Mouse (Mus musculus): ENCODE data around the gene 2210408I21Rik.
A peak's percentile ranks its signal among the peaks of the same experiment; 100 is the strongest.
"Not testable (repeated sequence)": the region's sequence is repeated elsewhere in the genome, so short reads cannot be mapped to it uniquely, and the experiment has no call there.

The 2210408I21Rik gene

DNA sequence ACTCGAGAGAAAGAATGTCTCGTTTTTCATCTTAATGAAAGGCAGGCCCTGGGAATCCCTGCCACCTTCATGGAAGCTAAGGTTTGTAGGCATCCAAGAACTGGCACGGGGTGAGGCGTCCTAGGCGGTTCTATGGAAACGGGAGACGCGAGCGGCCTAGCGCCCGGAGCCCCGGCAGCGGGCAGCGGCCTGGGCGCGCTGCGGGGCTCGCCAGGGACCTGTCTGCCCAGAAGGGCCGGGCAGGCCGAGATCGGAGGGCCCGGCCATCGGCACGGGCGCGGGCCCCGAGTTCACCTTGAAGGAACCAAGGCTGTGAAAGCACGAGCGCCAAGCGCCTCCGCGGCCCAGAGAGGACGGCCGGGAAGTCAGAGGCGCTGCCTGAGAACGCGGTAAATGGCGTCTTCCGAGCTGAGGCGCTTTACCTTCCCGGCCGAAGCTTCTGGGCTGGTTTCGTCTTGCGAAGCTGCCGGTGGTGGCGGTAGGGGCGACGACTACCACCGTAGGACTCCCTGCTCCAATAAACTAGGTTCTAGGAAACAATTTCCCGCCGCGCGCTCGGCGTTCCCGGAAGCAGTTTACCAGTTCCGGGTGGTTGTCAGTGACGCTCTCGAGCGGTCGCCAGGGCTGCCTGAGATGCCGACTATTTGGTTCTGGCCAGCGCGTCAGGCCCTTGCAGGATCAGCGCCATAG is at the start of gene 2210408I21Rik, which contains the start of gene Slf1:
Gene 2210408I21Rik, plus strand, starts transcription at position 610 of the 690 bp plus-strand sequence.
Gene Slf1, minus strand, starts transcription at position 543 of the 690 bp plus-strand sequence.
- peak; percentile 90 to 93 for DNase-seq (ENCODE audit: low spot score in 2 of 2)

DNA sequence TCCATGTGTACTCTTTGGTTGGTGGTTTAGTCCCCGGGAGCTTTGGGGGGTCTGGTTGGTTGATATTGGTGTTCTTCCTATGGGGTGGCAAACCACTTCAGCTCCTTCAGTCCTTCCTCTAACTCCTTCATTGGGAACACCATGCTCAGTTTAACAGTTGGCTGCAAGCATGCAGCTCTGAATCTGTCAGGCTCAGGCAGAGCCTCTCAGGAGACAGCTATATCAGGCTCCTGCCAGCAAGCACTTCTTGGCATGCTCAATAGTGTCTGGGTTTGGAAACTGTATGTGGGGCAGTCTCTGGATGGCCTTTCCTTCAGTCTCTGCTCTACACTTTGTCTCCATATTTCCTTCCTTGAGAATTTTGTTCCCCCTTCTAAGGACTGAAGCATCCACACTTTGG is 42.5 kb upstream of the 2210408I21Rik start:
- DNase-seq (ENCODE audit: low spot score in 2 of 2) = not testable (repeated sequence)

DNA sequence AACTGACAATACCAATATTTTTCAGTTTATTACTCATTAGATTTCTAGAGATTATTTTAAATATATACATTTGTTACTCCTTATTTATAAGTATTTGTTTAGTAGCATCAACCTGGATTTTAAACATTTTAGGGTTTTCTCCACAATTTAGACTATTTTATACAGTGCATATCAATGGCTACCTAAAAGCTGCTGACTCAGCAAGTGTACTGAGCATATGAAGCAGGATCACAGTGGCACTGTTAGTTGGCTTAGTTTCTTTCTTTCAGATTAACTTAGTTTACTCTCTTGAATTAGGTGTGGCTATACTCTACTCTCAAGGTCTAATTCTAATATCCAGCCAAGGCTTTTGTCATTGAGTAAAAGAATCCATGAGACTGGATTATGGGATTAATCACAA is 27.6 kb upstream of the 2210408I21Rik start:
- no peak for DNase-seq (ENCODE audit: low spot score in 2 of 2)

DNA sequence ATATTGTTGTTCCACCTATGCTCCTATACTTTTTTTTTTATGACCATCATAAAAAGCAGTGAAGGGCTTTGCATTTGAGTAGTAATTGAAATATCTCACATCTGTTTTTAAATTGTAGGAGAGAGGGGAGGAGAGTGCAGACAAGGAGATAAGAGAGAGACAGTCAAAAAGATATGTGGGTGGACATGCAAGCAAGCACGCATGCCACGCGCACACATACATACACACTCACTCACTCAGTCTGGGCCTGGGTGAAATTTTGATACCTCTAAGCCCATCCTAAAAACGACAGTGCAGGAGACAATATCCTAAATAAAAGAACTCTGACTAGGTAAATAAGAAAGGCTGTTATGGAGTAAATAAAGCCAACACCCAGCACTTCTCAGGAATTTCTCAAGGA is 16.6 kb upstream of the 2210408I21Rik start:
- no peak for DNase-seq (ENCODE audit: low spot score in 2 of 2)

DNA sequence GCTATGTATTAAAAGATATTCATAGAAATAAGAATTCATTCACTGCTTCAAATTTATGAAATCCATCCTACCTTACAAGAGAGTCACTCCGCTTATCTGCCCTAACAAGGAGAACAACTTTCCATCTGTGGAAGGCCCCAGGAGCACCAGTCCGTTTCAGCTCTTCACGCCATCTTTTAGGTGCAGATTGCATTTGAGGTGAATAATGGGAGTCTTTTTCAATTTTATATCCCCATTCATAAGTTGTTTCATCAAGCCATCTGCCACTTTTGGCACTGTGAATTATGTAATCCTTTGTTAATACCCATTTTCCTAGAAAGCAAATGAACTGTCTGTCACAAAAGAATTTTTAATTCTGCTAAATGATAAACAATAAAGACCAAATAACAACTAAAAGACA is 10.2 kb upstream of the 2210408I21Rik start:
- DNase-seq (ENCODE audit: low spot score in 2 of 2) = no peak

DNA sequence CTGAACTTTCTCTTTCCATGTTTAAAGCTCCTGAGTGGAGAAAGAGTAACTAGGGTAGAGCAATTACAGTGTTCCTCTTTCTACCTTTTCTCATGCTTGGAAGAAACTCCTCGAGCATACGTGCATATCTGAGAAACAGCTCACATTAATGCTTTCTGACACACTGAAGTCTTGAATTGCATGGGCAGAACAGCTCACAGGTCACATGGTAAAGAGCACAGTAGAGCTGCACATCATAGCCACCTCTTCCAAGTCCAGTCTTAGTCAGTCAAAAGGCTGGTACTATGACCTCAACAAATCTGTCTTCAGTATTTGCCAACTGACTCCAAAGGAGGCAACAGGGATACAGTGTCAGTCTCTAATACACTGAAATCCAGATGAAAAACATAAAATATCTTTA is 7.1 kb upstream of the 2210408I21Rik start:
- DNase-seq (ENCODE audit: low spot score in 2 of 2) = no peak

DNA sequence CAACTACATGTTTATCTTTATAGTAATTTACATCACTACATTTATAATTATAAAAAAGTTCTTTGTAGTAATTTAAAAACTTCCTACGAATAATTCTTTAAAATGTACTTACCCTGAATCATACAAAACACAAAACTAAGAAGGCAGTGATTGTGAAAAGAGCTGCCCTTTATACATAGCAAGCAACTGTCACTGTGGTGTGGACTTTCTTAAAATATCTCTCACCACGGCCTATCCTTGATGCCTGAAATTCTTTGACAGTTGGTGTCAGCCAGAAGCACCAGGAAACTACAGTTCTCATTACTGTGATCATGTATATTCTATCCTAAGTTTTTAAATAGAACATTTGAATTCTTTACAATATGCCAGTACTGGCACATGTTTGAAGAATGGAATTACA is 4.2 kb upstream of the 2210408I21Rik start:
- DNase-seq (ENCODE audit: low spot score in 2 of 2) = no peak

DNA sequence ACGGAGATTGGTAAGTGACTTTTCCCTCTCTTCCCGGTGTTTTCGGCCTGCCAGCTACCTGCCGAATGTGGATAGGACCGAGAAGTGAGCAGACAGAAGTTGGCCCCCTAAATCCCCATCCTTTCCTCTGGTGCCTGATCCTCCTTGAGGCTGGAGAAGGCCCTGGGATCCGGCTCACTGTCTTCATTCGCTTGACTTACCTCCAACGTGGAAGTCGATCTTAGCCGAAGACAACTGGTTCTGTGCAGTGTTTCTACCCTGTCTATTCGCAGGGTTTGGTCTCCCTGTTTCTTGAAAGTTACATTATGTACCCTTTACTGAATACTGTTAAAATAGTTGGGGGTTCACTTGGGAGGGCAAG is 261 bp downstream of the 2210408I21Rik start:
- DNase-seq (ENCODE audit: low spot score in 2 of 2) = no peak

DNA sequence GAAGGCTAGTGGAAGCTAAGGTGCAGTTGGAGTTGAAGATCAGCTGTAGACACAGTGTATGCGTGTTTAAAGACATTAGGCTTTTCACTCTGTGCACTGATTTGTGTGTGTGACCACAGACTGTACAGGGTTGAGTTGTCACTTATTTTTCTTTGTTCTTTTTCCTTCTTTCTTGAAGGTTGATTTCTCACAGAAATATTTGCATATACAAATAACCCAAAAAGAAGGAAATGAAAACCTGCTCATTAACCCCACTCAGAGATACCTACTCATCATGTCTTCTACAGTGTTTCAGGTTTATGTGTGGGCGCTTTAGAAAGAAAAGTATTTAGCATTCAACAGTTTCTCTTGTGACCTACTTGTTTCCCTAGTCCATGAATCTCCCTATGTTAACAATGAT is 5.5 kb downstream of the 2210408I21Rik start:
- DNase-seq (ENCODE audit: low spot score in 2 of 2) = no peak

DNA sequence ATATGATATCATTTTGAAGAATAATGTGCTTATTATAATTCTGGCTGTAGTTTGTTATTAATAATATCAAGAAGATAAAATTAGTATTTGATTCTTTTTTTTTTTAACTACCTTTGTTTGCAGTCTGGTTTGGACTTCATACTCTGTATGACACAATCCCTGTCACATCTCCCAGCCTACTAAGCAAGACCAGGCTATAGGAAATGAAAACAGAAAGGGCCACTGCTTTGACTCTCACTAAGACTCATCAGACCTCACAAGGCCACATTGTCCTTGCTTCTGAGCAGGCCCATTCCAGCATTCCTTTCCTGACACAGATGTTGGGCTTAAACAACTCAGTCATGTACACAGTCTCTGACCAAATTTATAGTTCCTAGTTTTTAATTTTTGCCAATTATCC is 42.6 kb downstream of the 2210408I21Rik start:
- DNase-seq (ENCODE audit: low spot score in 2 of 2) = no peak

DNA sequence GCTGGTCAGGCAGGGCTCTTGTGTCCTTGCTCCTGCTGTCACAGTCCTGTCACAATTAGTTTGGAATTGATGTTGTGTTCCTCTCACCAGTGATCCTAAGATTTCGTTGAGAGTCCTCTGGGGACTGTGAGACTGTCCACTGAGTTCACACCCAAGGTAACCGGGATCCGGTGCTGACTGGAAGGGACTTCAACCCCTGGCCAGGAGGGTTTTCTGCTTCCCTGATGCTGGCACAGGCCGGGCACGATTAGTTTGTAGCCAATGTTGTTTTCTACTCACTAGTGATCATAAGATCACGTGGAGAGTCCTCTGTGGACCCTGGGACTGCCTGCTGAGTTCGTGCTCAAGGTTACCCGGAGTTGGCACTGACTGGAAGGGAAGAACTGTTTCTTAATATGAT is 55.3 kb downstream of the 2210408I21Rik start:
- no peak for DNase-seq (ENCODE audit: low spot score in 2 of 2)

DNA sequence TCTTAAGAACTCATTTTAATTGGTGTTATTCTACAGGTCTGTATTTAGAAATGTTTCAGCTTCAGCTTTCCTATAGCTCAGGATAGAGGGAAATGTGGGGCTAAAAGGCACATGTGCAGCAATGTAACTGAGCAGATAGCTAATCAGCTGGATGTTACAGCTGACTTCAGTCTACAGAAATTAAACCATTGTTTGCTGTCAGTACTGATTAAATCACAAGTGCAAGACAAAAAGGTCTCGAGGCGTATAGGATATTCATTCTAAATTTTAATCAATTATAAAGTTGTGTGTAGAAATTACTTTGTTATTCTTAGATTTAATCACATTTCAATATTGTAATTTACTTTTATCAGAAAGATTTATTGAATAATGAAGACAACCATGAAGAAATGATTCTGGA is 56.9 kb downstream of the 2210408I21Rik start:
- no peak for DNase-seq (ENCODE audit: low spot score in 2 of 2)

DNA sequence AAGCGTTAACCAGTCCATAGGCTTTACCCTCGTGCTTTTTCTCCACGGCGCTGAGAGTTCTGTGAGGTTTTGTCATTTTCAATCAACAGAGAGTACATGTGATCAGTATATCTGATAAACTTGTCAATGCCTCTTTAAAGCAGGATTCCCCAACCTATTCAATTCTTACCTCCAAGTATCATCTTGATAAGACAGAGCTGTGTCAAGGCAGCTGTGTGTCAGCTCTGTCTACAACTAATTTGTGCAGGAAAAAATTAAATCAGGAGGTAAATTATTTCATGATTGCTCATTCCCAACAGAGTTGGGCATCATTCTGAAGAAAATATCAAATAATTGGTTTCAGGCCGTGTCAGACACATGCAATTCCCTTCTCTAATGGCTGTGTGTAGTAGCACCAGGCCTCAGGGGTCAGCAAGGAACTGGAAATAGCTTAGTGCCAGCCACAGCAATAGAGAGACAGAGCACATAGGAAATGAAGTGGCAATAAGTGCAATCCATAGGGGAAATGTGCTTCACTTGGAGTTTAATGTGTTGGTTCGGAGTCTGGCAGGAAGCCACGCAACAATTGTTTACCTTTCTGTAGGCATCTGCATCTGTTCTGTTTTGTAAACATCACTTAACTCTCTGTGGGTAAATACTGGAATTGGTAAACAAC is 73.6 kb downstream of the 2210408I21Rik start:
- DNase-seq (ENCODE audit: low spot score in 2 of 2) = no peak

DNA sequence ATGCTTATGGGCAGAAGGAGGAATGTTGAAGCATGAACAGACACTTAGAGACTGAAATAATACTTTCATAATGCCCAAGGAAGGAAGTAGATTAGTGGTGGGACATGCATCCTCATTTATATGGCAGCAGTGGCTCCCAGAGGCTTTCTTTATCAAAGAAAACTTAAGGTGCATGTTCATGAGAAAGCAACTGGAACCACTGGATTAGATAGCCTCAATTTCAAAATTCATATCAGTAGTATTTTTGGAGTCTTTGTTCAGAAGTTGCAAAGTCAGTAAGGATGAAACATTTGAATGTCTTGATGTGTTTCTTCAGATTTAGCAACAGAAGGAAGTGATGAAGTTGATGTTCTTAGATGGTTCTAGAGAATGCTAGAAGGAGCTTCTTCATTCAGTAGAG is 77.9 kb downstream of the 2210408I21Rik start:
- no peak for DNase-seq (ENCODE audit: low spot score in 2 of 2)

DNA sequence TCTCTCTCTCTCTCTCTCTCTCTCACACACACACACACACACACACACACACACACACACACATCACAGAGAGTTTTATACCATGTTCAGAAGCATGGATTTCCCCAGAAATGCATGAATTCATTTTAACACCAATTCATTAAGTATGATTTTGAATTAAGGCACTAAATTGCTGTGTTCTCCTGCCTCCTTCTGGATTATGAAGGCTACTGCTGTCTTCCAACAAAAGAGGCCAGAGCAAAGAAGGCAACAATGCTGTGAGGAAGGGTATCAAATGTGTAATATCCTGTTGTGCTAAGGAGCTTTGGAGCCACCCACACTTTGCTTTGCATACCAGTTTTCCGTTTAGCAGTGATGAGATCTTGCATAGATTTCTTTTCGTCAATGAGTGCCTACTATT is 80.1 kb downstream of the 2210408I21Rik start:
- DNase-seq (ENCODE audit: low spot score in 2 of 2) = no peak

DNA sequence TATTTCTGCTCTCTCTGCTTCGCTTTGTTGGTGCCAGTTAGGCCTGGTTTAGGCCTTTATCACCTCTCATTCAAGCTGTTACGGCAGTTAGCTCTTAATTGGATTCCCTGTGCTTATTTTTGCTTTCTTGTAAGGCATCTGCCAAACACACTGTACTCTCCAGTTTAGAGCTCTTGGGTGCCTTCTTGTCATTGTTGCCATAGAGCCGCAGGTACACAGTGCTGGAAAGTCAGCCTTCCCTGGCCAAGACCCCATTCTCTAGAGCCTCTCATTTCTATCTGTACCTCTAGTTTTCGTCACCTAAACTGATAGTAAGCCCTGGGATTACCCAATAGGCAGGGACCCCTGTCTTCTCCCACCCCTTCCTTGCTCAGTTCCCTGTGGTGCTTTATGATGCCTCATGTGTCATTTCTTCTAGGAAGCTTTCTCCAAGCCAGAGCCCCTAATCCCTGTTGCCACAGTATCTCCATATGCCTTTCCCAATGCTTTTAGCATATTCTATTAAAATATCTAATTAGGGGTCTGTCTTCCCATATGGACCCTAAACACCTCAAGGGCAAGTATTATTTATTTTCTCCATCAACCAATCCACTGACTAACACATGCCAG is 82.4 kb downstream of the 2210408I21Rik start:
- no peak for DNase-seq (ENCODE audit: low spot score in 2 of 2)

DNA sequence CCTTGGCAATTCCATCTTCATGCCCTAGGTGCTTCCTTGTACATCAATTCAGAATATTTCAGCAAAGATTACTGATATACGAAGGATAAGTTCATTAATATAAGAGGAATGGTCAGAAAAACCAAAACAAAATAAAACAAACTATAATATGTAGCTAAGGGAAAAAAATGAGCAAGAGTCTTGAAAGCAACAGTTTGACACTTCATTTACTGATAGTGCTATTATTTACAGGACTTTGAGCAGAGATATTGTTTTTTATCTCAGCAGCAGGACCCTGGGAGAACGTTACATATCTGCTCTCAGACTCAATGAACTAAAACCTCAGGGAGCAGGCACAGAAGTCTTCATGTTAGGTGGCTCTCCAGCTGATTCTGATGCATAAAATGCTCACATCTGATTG is 85.7 kb downstream of the 2210408I21Rik start:
- no peak for DNase-seq (ENCODE audit: low spot score in 2 of 2)

DNA sequence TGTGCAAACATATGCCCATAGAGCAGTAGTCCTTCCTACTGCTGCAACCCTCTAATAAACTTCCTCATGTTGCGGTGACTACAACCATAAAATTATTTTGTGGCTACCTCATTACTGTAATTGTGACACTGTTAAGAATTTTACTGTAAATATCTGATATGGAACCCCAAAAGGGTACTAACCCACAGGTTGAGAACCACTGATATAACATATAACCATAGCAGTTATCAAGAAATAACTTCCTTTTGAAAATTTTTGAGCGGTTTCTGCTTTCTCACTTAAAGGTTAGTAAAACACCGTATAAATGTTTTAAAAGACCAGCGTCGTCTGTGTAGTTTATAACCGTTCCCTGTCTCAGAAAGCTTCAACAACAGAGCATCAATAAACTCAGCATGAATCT is 121.2 kb downstream of the 2210408I21Rik start:
- DNase-seq (ENCODE audit: low spot score in 2 of 2) = no peak

DNA sequence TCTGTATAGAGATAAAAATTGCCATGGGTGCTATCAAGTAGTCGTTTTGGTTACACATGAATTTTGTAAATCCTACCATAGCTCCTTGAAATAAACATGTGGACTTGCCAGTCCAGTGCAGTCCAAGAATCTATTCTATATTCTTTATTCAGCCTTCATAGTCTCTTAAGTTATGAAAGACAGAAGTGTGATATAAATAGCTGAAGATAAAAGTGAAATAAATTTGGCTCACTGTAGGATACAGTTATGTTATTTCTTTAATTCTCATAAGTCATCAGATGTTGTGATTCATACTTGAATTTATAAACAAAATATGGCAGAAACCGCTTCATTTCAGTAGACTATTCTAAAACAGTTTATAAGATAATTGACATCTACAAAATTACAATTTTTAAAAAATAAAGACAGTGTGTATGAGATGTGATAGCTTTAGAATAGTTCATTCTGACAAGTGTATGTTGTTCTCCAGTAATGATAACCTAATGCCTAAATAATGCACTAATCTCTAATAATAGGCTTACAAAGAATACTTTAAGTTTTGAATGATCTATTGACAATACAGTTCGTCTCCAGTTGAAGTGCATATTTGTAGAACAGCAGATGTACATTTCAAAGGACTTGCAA is 127.5 kb downstream of the 2210408I21Rik start:
- DNase-seq (ENCODE audit: low spot score in 2 of 2) = no peak

DNA sequence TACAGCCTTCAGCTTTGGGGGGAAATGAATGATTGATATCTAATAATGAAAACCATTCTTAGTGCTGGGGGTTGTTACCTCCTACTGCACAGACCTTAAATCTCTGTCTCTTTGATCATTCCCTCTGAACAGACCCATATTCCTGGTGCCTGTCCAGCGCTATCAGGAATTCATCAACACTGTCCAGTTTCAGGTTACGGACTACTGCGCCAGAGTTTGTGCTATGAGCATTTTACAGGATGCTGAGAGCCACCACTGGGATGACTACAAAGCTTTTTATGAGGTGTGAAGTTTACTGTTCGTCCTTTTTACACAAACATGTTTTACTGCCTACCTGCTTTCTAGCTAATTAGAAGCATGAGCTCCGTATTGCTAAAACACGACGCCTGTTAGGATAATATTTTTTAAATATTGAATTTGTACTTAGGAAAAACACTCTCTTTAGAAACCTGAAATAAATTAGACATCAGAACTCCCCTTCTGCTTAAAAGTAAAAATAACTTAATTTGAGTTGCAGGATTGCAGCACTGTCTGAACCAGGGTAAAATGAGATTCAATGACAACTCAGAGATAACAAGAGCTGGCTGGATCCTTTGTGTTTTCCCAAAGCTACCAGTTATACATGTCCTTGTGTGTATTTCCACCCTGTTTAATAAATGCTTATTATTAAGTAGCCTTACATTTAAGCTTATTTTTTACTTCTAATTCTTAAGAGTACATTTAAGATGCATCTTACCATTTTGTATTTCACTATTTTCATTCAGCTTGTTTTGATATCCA is 128.2 kb downstream of the 2210408I21Rik start:
- no peak for DNase-seq (ENCODE audit: low spot score in 2 of 2)

DNA sequence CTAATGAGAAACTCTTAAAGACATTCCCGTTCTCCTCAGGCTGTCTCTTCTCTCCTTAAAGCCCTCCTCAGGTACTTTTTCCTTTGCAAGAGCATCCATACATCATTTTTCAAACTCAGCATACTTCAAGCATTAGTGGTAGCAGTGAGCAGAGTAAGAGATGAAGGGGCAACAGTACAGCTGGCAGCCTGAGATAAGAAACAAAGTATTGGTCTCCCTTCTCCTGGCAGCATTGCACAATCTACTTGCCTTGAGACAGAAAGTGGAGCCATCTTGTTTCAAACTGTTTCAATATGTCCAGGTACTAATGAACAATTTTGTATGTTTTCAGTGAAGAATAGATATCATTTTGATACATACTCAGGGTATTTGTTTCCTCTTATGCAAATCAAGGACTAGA is 129.1 kb downstream of the 2210408I21Rik start:
- no peak for DNase-seq (ENCODE audit: low spot score in 2 of 2)

DNA sequence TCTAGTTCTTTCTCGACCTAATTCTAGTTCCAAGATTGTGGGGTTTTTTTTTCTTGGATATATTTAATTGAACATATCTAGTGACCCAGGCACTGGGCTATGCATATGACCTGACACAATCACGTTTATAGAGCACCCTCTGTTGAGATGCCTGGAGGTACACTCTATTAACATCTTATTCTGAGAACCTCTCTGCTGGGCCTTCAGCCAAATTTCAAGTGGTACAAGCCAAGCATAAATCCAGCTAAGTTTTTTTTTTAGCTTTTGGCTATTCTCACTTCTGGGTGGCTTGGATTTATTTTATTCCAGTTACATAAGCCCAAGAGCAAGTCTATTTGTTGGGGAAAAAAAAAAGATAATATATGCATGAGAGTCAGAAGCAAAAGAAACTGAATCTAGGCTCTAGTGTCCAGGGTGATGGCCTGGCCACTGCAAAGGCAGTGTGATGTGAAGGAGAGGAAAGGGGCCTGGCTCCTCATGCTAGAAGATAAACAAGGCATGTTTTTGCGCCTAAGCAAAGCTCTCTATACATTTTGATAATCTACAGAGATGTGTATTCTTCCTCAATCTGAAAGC is 139.9 kb downstream of the 2210408I21Rik start:
- DNase-seq (ENCODE audit: low spot score in 2 of 2) = peak; percentile 24 to 77
